Mouse (Mus musculus) embryo, embryonic 9.5 days (tissue): Measurements from ENCODE around the gene Gm20708.

Experiments
- DNase-seq: peaks from one replicate; pipeline ENCODE4 v3.0.0-alpha.2; 2017; ENCODE audit errors: extremely low spot score

Gene Gm20708

GRCm38 (mm10) chr11:117809407-117810311, at the start of gene Gm20708, which contains the start of gene Syngr2:
Gene Gm20708, plus strand, starts transcription at chr11:117809668.
Gene Syngr2, plus strand, starts transcription at chr11:117809668.
- DNase-seq = peak; percentile 86

GRCm38 (mm10) chr11:117760374-117761119, 48.9 kb upstream of the Gm20708 start:
- no peak for DNase-seq

- DNase-seq = no peak
These were observed 47.7 kb upstream of the Gm20708 start for GRCm38 (mm10) chr11:117761801-117762200.

- no peak for DNase-seq
These were observed 47.2 kb upstream of the Gm20708 start for GRCm38 (mm10) chr11:117762246-117762645.

- no peak for DNase-seq
These were observed 45.1 kb upstream of the Gm20708 start for GRCm38 (mm10) chr11:117764319-117764718.

- DNase-seq = no peak
These were observed 44.1 kb upstream of the Gm20708 start for GRCm38 (mm10) chr11:117765361-117765760.

- DNase-seq = no peak
These were observed 43.2 kb upstream of the Gm20708 start for GRCm38 (mm10) chr11:117766275-117766674.

GRCm38 (mm10) chr11:117768725-117769682, 40.5 kb upstream of the Gm20708 start:
- no peak for DNase-seq

- no peak for DNase-seq
These were observed 39.8 kb upstream of the Gm20708 start for GRCm38 (mm10) chr11:117769683-117770047.

- DNase-seq = no peak
These were observed 39.1 kb upstream of the Gm20708 start for GRCm38 (mm10) chr11:117770407-117770806.

GRCm38 (mm10) chr11:117772352-117772751, 37.1 kb upstream of the Gm20708 start:
- no peak for DNase-seq

GRCm38 (mm10) chr11:117774925-117775324, 34.5 kb upstream of the Gm20708 start:
- DNase-seq = no peak

- no peak for DNase-seq
These were observed 33.9 kb upstream of the Gm20708 start for GRCm38 (mm10) chr11:117775540-117775939.

- DNase-seq = no peak
These were observed 33.2 kb upstream of the Gm20708 start for GRCm38 (mm10) chr11:117776085-117776792.

GRCm38 (mm10) chr11:117777111-117777510, 32.4 kb upstream of the Gm20708 start:
- DNase-seq = no peak

- no peak for DNase-seq
These were observed 31.4 kb upstream of the Gm20708 start for GRCm38 (mm10) chr11:117778031-117778430.

GRCm38 (mm10) chr11:117778851-117779433, 30.5 kb upstream of the Gm20708 start:
- DNase-seq = no peak

GRCm38 (mm10) chr11:117779434-117780198, 29.9 kb upstream of the Gm20708 start:
- peak; percentile 76 for DNase-seq

- DNase-seq = no peak
These were observed 29.3 kb upstream of the Gm20708 start for GRCm38 (mm10) chr11:117780199-117780515.

GRCm38 (mm10) chr11:117780582-117781111, 28.8 kb upstream of the Gm20708 start:
- peak; percentile 79 for DNase-seq
